Mouse (Mus musculus) E14TG2a.4 (cell line): ENCODE data around the gene Emsy.

Experiments
- CTCF ChIP-seq: conservative IDR thresholded peaks from 2 replicates; pipeline ENCODE4 v1.5.1; 2014; ENCODE audit warnings: low read length
- NANOG ChIP-seq: IDR thresholded peaks from 2 replicates; pipeline ENCODE4 v1.6.1; 2014; ENCODE audit warnings: borderline replicate concordance, low read length, mixed read lengths
- POU5F1 ChIP-seq: IDR thresholded peaks from 2 replicates; pipeline ENCODE4 v1.6.1; 2014; ENCODE audit warnings: low read length, borderline replicate concordance

DNA sequence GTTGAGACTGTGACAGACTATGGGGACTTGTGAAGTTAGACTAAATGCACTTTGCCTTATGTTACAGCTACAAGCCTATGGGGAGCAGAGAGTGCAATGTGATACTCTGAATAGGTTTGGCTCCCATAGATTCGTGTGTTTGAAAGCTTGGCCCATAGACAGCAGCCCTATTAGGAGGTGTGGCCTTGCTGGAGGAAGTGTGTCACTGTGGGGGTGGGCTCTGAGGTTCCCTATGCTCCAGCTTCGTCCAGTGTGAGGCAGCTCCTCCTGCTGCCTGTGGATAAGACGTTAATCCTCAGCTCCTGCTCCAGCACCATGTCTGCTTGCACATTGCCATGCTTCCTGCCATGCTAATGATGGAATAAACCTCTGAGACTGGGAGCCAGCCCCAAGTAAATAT, 34.2 kb upstream of the Emsy start:
- TF ChIP-seq CTCF (no peak), NANOG (no peak), POU5F1 (no peak)
